Mouse (Mus musculus) kidney, adult 2 months (tissue): ENCODE results near the gene Zcchc4. TPM values are rescaled to one million over a fixed set of nuclear protein-coding genes. Genes with fewer than 3 reads are reported as not detected.

Experiments
- DNase-seq: peaks from one replicate; pipeline ENCODE4 v3.0.0; 2021
- H3K27ac ChIP-seq: fragments of 200-500 bp; 2 replicates; pipeline ENCODE4 v1.5.1; 2012; ENCODE audit warnings: low read depth, low read length, control low read depth, inconsistent platforms; ENCODE audit not compliant: insufficient read depth
- H3K27me3 ChIP-seq: fragments of 200-500 bp; replicated peaks from 2 replicates; pipeline ENCODE4 v1.6.1; 2012; ENCODE audit warnings: mild to moderate bottlenecking, moderate library complexity, low read length, inconsistent platforms; ENCODE audit not compliant: control insufficient read depth, insufficient read depth
- H3K36me3 ChIP-seq: fragments of 200-500 bp; 2 replicates; pipeline ENCODE4 v1.6.1; 2012; ENCODE audit warnings: mild to moderate bottlenecking, moderate library complexity, low read length, inconsistent platforms; ENCODE audit not compliant: control insufficient read depth, insufficient read depth
- H3K4me1 ChIP-seq: fragments of 200-500 bp; 2 replicates; pipeline ENCODE4 v1.6.1; 2011; ENCODE audit warnings: low read length; ENCODE audit not compliant: control insufficient read depth, insufficient read depth
- H3K4me3 ChIP-seq: fragments of 200-500 bp; 2 replicates; pipeline ENCODE4 v1.5.1; 2011; ENCODE audit warnings: mild to moderate bottlenecking, low read depth, low read length, control low read depth; ENCODE audit not compliant: insufficient read depth
- CTCF ChIP-seq: fragments of 200-500 bp; conservative IDR thresholded peaks from 2 replicates; pipeline ENCODE4 v1.5.1; 2011; ENCODE audit warnings: low read depth, mild to moderate bottlenecking, control low read depth, low read length, moderate library complexity, mixed read lengths; ENCODE audit not compliant: insufficient read depth, insufficient read length
- POLR2A ChIP-seq: fragments of 200-500 bp; IDR thresholded peaks from one replicate; pipeline ENCODE4 v1.6.1; 2011; ENCODE audit warnings: low read depth, low read length, control low read depth
- WGBS: fragments of 180-500 bp; shearing (Covaris S2); methylation state at CpG from one replicate; pipeline ENCODE4 v1.1.7; 2018; 5-methylcytosine and 5-hydroxymethylcytosine counted together
- polyA plus RNA-seq: library from polyadenylated mRNA; depleted of rRNA; stranded (reverse); fragments of >200 nt; gene quantifications from 2 replicates; pipeline ENCODE4 v1.2.3, GENCODE M21; 2012

The Zcchc4 gene
- polyA plus RNA-seq, 1 experiment: 6.5 TPM

DNA sequence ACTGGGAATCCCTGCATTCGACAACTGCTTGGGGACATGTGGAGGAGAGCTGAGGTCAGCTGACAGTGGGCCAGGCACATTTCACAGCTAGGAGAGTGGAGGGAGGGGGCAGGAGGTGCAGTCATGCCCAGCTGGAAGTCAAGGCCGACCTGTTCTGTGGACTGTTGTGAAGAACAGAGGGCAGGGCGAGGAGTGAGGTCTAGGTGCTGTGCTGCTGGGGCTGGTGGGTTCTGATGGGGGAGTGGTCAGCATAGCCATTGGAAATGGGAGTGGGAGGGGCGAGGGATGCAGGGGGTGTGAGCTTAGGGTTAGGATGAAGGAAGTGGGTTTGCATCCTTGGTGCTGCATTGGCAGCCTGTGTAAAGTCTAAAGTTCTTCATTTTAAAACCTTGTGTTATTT is 30.6 kb downstream of the Zcchc4 start:
- TF ChIP-seq POLR2A (no peak), CTCF (no peak)
- Histone ChIP-seq H3K27me3 (no peaks in the 10 kb centered on the region), H3K27ac (no peak overlapping the region), H3K4me3 (no peak overlapping the region), H3K4me1 (no peaks in the 10 kb centered on the region), H3K36me3 (peaks cover 1% of the 10 kb centered on the region; the same call in 1 of the 2 replicates)
- DNase-seq: no peak
- 61% methylated on average over 4 of the region's 4 CpGs for WGBS

DNA sequence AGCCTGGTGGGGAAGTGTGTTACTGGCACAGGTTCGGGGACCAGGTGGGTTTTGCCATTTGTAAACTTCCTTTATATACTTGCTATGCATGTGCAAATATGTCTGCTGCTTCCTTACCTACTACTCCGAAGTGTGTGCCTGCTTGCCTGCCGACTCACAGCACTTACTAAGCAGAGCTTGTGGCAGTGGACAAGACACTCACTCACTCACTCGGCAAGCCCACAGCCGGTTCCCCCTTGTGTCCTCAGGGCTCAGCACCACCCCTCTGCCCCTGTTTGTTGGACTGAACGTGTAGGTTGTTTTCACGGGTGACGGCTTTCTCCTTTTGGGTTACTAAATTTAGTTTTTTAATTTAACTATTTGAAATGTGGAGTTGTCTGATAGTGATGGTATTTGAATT is 31.1 kb downstream of the Zcchc4 start:
- no peaks in the 10 kb centered on the region for H3K27me3 ChIP-seq
- no peak overlapping the region for H3K4me3 ChIP-seq
- no peak for TF ChIP-seq CTCF
- no peak for TF ChIP-seq POLR2A
- peaks cover 1% of the 10 kb centered on the region; the same call in 1 of the 2 replicates for H3K36me3 ChIP-seq
- no peak for DNase-seq
- H3K27ac ChIP-seq: no peak overlapping the region
- no peaks in the 10 kb centered on the region for H3K4me1 ChIP-seq
- 75% methylated on average over 8 of the region's 8 CpGs for WGBS

GRCm38 (mm10) chr5:52807030-52807429 is 31.8 kb downstream of the Zcchc4 start:
- peaks cover 1% of the 10 kb centered on the region; the same call in 1 of the 2 replicates for H3K36me3 ChIP-seq
- no peak overlapping the region for H3K27ac ChIP-seq
- no peak for TF ChIP-seq CTCF
- TF ChIP-seq POLR2A: no peak
- WGBS: 84% methylated on average over 7 of the region's 7 CpGs
- H3K4me1 ChIP-seq: no peaks in the 10 kb centered on the region
- H3K27me3 ChIP-seq: no peaks in the 10 kb centered on the region
- H3K4me3 ChIP-seq: no peak overlapping the region
- no peak for DNase-seq

GRCm38 (mm10) chr5:52810446-52810845 is 35.2 kb downstream of the Zcchc4 start:
- H3K36me3 ChIP-seq: no peaks in the 10 kb centered on the region; the same call in 1 of the 2 replicates
- DNase-seq: no peak
- H3K27me3 ChIP-seq: no peaks in the 10 kb centered on the region
- WGBS: 96% methylated on average over 6 of the region's 6 CpGs
- H3K27ac ChIP-seq: no peak overlapping the region
- no peaks in the 10 kb centered on the region for H3K4me1 ChIP-seq
- TF ChIP-seq POLR2A (no peak), CTCF (no peak)
- H3K4me3 ChIP-seq: no peak overlapping the region

- DNase-seq: no peak
- 88% methylated on average over 14 of the region's 14 CpGs for WGBS
- no peak for TF ChIP-seq CTCF
- no peak for TF ChIP-seq POLR2A
- H3K4me1 ChIP-seq: no peaks in the 10 kb centered on the region
- no peaks in the 10 kb centered on the region; the same call in 1 of the 2 replicates for H3K36me3 ChIP-seq
- no peaks in the 10 kb centered on the region for H3K27me3 ChIP-seq
- no peak overlapping the region for H3K27ac ChIP-seq
- H3K4me3 ChIP-seq: no peak overlapping the region
These were observed 35.8 kb downstream of the Zcchc4 start for GRCm38 (mm10) chr5:52811056-52811455.

DNA sequence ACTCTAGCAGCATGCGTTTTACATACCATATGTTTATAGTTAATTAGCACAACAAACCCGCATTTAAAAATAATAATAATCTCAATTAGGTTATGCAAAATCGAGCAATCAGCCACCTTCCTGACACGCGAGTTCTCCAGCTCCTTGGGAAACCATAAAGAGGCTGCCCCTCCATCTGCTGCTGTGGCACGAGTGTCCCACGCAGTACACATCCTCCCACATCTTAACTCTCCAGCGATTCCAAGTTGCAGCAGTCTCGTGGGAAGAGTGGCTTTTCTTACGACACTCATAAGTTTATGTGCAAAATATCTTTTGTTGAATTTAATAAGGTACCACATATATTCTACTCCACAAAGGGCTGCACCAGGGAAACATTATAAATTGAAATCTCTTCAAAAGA is 37.2 kb downstream of the Zcchc4 start:
- H3K36me3 ChIP-seq: no peaks in the 10 kb centered on the region
- DNase-seq: no peak
- H3K27me3 ChIP-seq: no peaks in the 10 kb centered on the region
- TF ChIP-seq POLR2A (no peak), CTCF (no peak)
- H3K4me1 ChIP-seq: no peaks in the 10 kb centered on the region
- no peak overlapping the region for H3K27ac ChIP-seq
- no peak overlapping the region for H3K4me3 ChIP-seq
- 86% methylated on average over 10 of the region's 10 CpGs for WGBS

GRCm38 (mm10) chr5:52813312-52813711 is 38.1 kb downstream of the Zcchc4 start:
- Histone ChIP-seq H3K36me3 (no peaks in the 10 kb centered on the region), H3K4me1 (no peaks in the 10 kb centered on the region), H3K27me3 (no peaks in the 10 kb centered on the region), H3K27ac (no peak overlapping the region), H3K4me3 (no peak overlapping the region)
- DNase-seq: no peak
- 93% methylated on average over 7 of the region's 7 CpGs for WGBS
- TF ChIP-seq CTCF (no peak), POLR2A (no peak)
